Mouse (Mus musculus) adrenal gland, adult 18-20 months (tissue): ENCODE data around the gene Krtdap. TPM values are rescaled to one million over a fixed set of nuclear protein-coding genes. Genes with fewer than 3 reads are reported as not detected.
"Not testable (repeated sequence)": the region's sequence is repeated elsewhere in the genome, so short reads cannot be mapped to it uniquely, and the experiment has no call there.

Experiments used
- DNase-seq, 2 experiments: peaks; one replicate each; pipeline ENCODE4 v3.0.0; 2021 to 2022; ENCODE audit warnings: low spot score in 2 of 2
- total RNA-seq, 2 experiments: library from RNA; stranded (reverse); gene quantifications; 1 replicate in 1 of 2; 2 replicates in 1 of 2; pipeline ENCODE4 v1.2.3; 2021

Gene Krtdap
- total RNA-seq, 2 experiments from 2014 or later, result 2.5 TPM; not detected in 1

DNA sequence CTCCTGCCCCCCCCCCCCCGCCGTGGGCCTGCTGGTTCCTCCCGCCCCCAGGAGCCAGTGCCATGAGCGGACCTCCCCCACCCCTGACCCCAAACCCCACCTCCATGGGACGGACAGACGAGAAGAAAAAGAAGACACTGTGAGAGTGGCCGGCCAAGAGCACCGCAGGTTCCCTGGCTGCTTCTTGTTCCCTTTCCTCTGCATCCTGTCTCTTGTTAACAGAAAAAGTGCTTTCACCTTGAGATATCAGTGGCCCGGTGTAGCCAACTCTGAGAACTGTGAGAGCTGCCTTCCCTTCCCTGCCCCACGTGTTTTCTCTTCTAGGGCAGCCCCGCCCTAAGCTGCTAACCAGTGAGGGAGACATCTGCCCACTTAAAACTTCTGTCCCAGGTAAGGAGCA is 45.0 kb downstream of the Krtdap start:
- not testable (repeated sequence) for DNase-seq

GRCm38 (mm10) chr7:30837277-30837676 is 49.6 kb downstream of the Krtdap start:
- no peak for DNase-seq

DNA sequence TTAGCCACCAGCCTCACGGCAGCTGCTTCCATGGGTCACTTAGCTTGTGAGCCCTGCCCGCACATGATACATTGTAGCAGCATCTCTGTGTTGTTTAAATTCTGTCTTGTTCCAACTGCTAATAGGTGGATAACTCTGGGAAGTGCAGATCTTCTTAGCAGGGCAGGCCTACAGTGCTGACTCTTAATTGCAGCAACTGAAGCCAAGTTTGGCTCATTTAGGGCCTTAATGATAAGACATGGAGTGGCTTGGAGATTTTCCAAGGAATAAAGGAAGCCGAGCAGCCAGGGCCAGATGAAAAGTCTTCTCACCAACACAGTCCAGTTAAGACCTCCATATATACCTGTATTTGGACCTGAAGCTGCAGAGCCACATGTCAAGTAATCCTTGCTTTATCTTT is 52.6 kb downstream of the Krtdap start:
- no peak for DNase-seq

Other genes starting within 250 kb of the Krtdap start
- 10 to 100 TPM; 26.3 to 34.9 TPM for gene Hspb6, start 235.7 kb upstream of the Krtdap start, total RNA-seq
- 1 to 10 TPM; 6.5 to 6.9 TPM for gene Proser3, start 235.6 kb upstream of the Krtdap start, total RNA-seq
- gene Lin37, start 228.1 kb upstream of the Krtdap start, total RNA-seq, result 10 to 100 TPM; 47.0 to 59.3 TPM
- 10 to 100 TPM; 67.1 to 67.4 TPM for gene U2af1l4, start 224.6 kb upstream of the Krtdap start, total RNA-seq
- gene Gm49396, start 224.6 kb upstream of the Krtdap start, total RNA-seq, result 1 to 10 TPM; 4.6 to 8.2 TPM
- gene Psenen, start 224.3 kb upstream of the Krtdap start, total RNA-seq, result 100 to 1,000 TPM; 130 to 154 TPM
- 1 to 10 TPM; 3.6 to 4.3 TPM for gene Igflr1, start 222.5 kb upstream of the Krtdap start, total RNA-seq
- gene Kmt2b, start 199.2 kb upstream of the Krtdap start, total RNA-seq, result 10 to 100 TPM; 37.8 to 56.6 TPM
- gene Zbtb32, start 189.0 kb upstream of the Krtdap start, total RNA-seq, result under 1 TPM in 1 of 2 experiments, not detected in 1; 0.83 TPM
- under 1 TPM; 0.19 to 0.20 TPM for gene Upk1a, start 175.0 kb upstream of the Krtdap start, total RNA-seq
- 1,000 to 10,000 TPM; 1,148 to 1,842 TPM for gene Cox6b1, start 161.7 kb upstream of the Krtdap start, total RNA-seq
- not detected for gene Etv2, start 152.0 kb upstream of the Krtdap start, total RNA-seq
- gene Rbm42, start 137.6 kb upstream of the Krtdap start, total RNA-seq, result 10 to 100 TPM; 84.9 to 86.7 TPM
- 1 to 10 TPM; 6.9 to 7.9 TPM for gene Haus5, start 122.9 kb upstream of the Krtdap start, total RNA-seq
- not detected for gene Pmis2, start 116.3 kb upstream of the Krtdap start, total RNA-seq
- gene 2200002J24Rik, start 89.0 kb upstream of the Krtdap start, total RNA-seq, result 1 to 10 TPM; 2.7 to 6.4 TPM
- gene Atp4a, start 75.7 kb upstream of the Krtdap start, total RNA-seq, result 1 to 10 TPM; 1.3 to 2.6 TPM
- 100 to 1,000 TPM; 197 to 214 TPM for gene Tmem147, start 58.4 kb upstream of the Krtdap start, total RNA-seq
- gene Gapdhs, start 44.2 kb upstream of the Krtdap start, total RNA-seq, result under 1 TPM in 1 of 2 experiments, not detected in 1; 0.20 TPM
- 100 to 1,000 TPM; 145 to 483 TPM for gene Sbsn, start 36.4 kb upstream of the Krtdap start, total RNA-seq
- gene Dmkn, start 24.1 kb upstream of the Krtdap start, total RNA-seq, result 1 to 10 TPM; 4.2 to 6.0 TPM
- gene Ffar2, start 35.9 kb downstream of the Krtdap start, total RNA-seq, result 10 to 100 TPM in 1 of 2 experiments, 1 to 10 TPM in 1; 1.6 to 10.5 TPM
- gene Ffar3, start 68.3 kb downstream of the Krtdap start, total RNA-seq, result under 1 TPM; 0.23 to 0.26 TPM
- not detected for gene Ffar1, start 73.7 kb downstream of the Krtdap start, total RNA-seq
- under 1 TPM; 0.70 TPM for gene Cd22, start 92.4 kb downstream of the Krtdap start, total RNA-seq
- under 1 TPM; 0.38 to 0.40 TPM for gene Mag, start 127.0 kb downstream of the Krtdap start, total RNA-seq
- 1 to 10 TPM in 1 of 2 experiments, not detected in 1; 3.4 TPM for gene Hamp2, start 136.8 kb downstream of the Krtdap start, total RNA-seq
- gene Hamp, start 156.1 kb downstream of the Krtdap start, total RNA-seq, result 1 to 10 TPM in 1 of 2 experiments, not detected in 1; 4.3 TPM
- gene Usf2, start 168.9 kb downstream of the Krtdap start, total RNA-seq, result 100 to 1,000 TPM; 104 to 122 TPM
- 10 to 100 TPM in 1 of 2 experiments, 1 to 10 TPM in 1; 6.8 to 19.1 TPM for gene Lsr, start 185.6 kb downstream of the Krtdap start, total RNA-seq
- gene Fam187b, start 185.9 kb downstream of the Krtdap start, total RNA-seq, result under 1 TPM; 0.61 to 0.66 TPM